Mouse (Mus musculus) liver, adult 2 months (tissue): ENCODE results near the gene Cd79a. TPM values are rescaled to one million over a fixed set of nuclear protein-coding genes. Genes with fewer than 3 reads are reported as not detected.

ENCODE experiments used
- DNase-seq: peaks from one replicate; pipeline ENCODE4 v3.0.0-alpha.2; 2011; ENCODE audit warnings: low read depth, low spot score; ENCODE audit errors: extremely low read depth
- H3K27ac ChIP-seq: fragments of 200-500 bp; replicated peaks from 2 replicates; pipeline ENCODE4 v1.5.1; 2012; ENCODE audit warnings: low read depth, mild to moderate bottlenecking, control low read depth, inconsistent platforms, low read length; ENCODE audit not compliant: insufficient read depth
- H3K27me3 ChIP-seq: fragments of 200-500 bp; 2 replicates; pipeline ENCODE4 v1.6.1; 2012; ENCODE audit warnings: mild to moderate bottlenecking, moderate library complexity, low read length, inconsistent platforms; ENCODE audit not compliant: control insufficient read depth, insufficient read depth
- H3K36me3 ChIP-seq: fragments of 200-500 bp; 2 replicates; pipeline ENCODE4 v1.6.1; 2012; ENCODE audit warnings: low read length, inconsistent platforms; ENCODE audit not compliant: control insufficient read depth, insufficient read depth
- H3K4me1 ChIP-seq: fragments of 200-500 bp; 2 replicates; pipeline ENCODE4 v1.6.1; 2011; ENCODE audit warnings: low read length; ENCODE audit not compliant: control insufficient read depth, insufficient read depth
- H3K4me3 ChIP-seq: fragments of 200-500 bp; 2 replicates; pipeline ENCODE4 v1.5.1; 2011; ENCODE audit warnings: low read depth, mild to moderate bottlenecking, control low read depth, low read length, moderate library complexity; ENCODE audit not compliant: insufficient read depth
- H3K79me2 ChIP-seq: fragments of 200-500 bp; 2 replicates; pipeline ENCODE4 v1.6.1; 2012; ENCODE audit warnings: inconsistent platforms, mild to moderate bottlenecking, low read length, moderate library complexity; ENCODE audit not compliant: control insufficient read depth, insufficient read depth
- H3K9ac ChIP-seq: fragments of 200-500 bp; 2 replicates; pipeline ENCODE4 v1.6.1; 2012; ENCODE audit warnings: low read depth, mild to moderate bottlenecking, control low read depth, inconsistent platforms, low read length
- CTCF ChIP-seq: fragments of 200-500 bp; IDR thresholded peaks from 2 replicates; pipeline ENCODE4 v1.5.1; 2011; ENCODE audit warnings: low read depth, low read length, control low read depth
- POLR2A ChIP-seq: fragments of 200-500 bp; IDR thresholded peaks from 2 replicates; pipeline ENCODE4 v1.6.1; 2011; ENCODE audit warnings: low read length, control low read depth; ENCODE audit not compliant: insufficient read depth; ENCODE audit errors: extremely low read depth
- WGBS: fragments of 180-500 bp; shearing (Covaris S2); methylation state at CpG from one replicate; pipeline ENCODE4 v1.1.7; 2018; 5-methylcytosine and 5-hydroxymethylcytosine counted together
- polyA plus RNA-seq: library from polyadenylated mRNA; depleted of rRNA; stranded (reverse); fragments of >200 nt; gene quantifications from 2 replicates; pipeline ENCODE4 v1.2.3, GENCODE M21; 2012
- total RNA-seq: library from RNA; depleted of rRNA; stranded (reverse); fragments of >200 nt; gene quantifications from 2 replicates; pipeline ENCODE4 v1.2.3, GENCODE M21; 2014

Cd79a gene
- total and polyA plus RNA-seq, 2 experiments, result 0.18 to 5.7 TPM

GRCm38 (mm10) chr7:24918763-24919323 lies 21.7 kb downstream of the Cd79a start:
- peak; percentile 12 for DNase-seq
- peaks cover 26% of the 10 kb centered on the region for H3K36me3 ChIP-seq

GRCm38 (mm10) chr7:24919728-24920127 lies 22.5 kb downstream of the Cd79a start:
- Histone ChIP-seq H3K9ac (no peak overlapping the region), H3K4me1 (no peaks in the 10 kb centered on the region), H3K27me3 (no peaks in the 10 kb centered on the region), H3K4me3 (no peak overlapping the region), H3K36me3 (peaks cover 29% of the 10 kb centered on the region), H3K27ac (no peak overlapping the region), H3K79me2 (no peaks in the 10 kb centered on the region)
- peak; percentile 87 for DNase-seq
- 34% methylated on average over 9 of the region's 9 CpGs for WGBS
- TF ChIP-seq POLR2A, result no peak
- TF ChIP-seq CTCF, result no peak

More at GRCm38 (mm10) chr7:24918763-24919323, 21.7 kb downstream of the Cd79a start:
- Histone ChIP-seq H3K79me2 (no peaks in the 10 kb centered on the region), H3K27me3 (no peaks in the 10 kb centered on the region), H3K27ac (no peak overlapping the region), H3K4me1 (no peaks in the 10 kb centered on the region), H3K9ac (no peak overlapping the region), H3K4me3 (no peak overlapping the region)
- WGBS, result 89% methylated on average over 20 of the region's 20 CpGs
- TF ChIP-seq CTCF, result no peak
- no peak for TF ChIP-seq POLR2A

DNA sequence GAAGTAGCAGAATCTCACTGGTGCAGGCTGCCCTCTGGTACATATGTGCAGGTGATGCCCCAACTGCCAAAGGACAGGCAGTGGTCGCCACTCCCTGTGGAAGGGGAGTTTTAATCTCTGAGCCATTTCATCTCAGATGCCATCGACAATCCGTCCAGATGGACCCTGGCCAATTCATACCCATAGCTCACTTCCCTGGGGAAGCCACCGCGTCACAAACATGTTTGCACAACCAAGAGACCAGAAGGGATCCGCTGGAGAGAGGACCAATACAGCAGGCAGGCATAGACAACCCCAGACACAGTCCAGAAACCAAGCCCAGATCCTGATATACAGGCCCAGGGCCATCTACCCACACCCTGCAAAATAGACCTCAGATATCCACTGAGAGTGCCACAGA lies 33.3 kb downstream of the Cd79a start:
- Histone ChIP-seq H3K4me3 (no peak overlapping the region), H3K36me3 (no peaks in the 10 kb centered on the region; the same call in 1 of the 2 replicates), H3K27me3 (peaks cover 12% of the 10 kb centered on the region), H3K4me1 (no peaks in the 10 kb centered on the region), H3K27ac (no peak overlapping the region), H3K79me2 (no peaks in the 10 kb centered on the region), H3K9ac (no peak overlapping the region)
- 28% methylated on average over 6 of the region's 6 CpGs for WGBS
- DNase-seq, result no peak
- no peak for TF ChIP-seq CTCF
- no peak for TF ChIP-seq POLR2A

GRCm38 (mm10) chr7:24931651-24932050 lies 34.5 kb downstream of the Cd79a start:
- H3K36me3 ChIP-seq, result no peaks in the 10 kb centered on the region
- H3K79me2 ChIP-seq, result no peaks in the 10 kb centered on the region
- H3K9ac ChIP-seq, result no peak overlapping the region
- no peak for DNase-seq
- no peaks in the 10 kb centered on the region for H3K4me1 ChIP-seq
- H3K4me3 ChIP-seq, result no peak overlapping the region
- H3K27me3 ChIP-seq, result peaks cover 12% of the 10 kb centered on the region
- WGBS, result 1% methylated on average over 14 of the region's 15 CpGs
- TF ChIP-seq POLR2A (no peak), CTCF (no peak)
- no peak overlapping the region for H3K27ac ChIP-seq

DNA sequence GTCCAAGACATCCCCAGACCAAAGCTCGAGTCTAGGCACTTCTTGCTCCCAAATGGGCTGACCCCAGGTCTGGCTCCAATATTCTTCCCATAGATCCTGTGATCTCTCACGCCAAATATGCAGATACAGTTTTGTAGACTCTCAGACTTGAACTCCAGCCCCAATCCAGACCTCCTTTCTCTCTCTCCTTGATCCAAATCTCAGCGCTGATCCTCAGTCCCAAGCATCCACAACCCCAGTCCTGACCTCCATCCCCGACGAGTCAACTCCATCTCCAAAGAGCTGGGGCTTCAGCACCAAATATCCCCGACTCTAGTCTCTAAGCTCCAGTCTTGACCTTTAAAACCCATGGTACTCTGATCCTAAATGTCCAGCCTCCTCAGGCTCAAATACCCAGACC lies 46.5 kb downstream of the Cd79a start:
- TF ChIP-seq POLR2A (no peak), CTCF (no peak)
- H3K27ac ChIP-seq, result no peak overlapping the region
- no peak overlapping the region for H3K9ac ChIP-seq
- H3K4me1 ChIP-seq, result no peaks in the 10 kb centered on the region
- 10% methylated on average over 6 of the region's 6 CpGs for WGBS
- H3K36me3 ChIP-seq, result no peaks in the 10 kb centered on the region
- no peaks in the 10 kb centered on the region for H3K79me2 ChIP-seq
- no peak overlapping the region for H3K4me3 ChIP-seq
- DNase-seq, result no peak
- H3K27me3 ChIP-seq, result peaks cover 41% of the 10 kb centered on the region

DNA sequence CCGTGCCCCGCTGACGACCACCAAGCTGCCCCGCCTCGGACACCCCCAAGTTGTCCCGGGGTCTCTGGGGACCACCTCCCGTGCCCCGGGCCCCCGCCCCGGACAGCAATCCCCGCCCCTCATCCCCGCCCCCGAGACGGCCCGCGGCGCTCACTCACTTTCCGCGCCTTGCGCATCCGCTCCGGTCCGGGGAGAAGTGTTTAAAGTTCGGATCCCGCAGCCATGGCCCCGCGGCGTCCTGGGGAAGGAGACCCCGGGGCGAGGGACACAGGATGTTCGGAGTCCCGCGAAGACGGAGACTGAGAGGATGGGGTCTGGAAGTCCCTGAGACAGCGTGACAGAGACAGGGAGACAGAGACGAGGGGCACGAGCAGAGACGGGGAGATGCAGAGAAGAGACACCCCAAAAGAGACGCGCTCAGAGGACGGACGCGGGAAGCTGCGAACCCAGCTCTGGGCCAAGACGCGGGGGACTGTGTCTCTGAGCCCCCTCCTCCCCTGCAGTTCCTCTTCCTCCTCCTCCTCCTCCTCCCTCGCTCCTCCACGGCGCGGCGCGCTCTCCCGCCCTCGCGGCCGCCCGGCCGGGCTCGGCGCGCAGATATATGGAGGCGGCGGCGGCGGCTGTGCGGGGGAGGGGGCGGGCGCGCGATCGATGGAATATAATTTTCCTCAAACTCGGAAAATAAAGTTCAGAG lies 47.2 kb downstream of the Cd79a start, which contains the start of gene Gm4881:
TSS of gene Gm4881 (minus strand) at position 238 of the 694 bp plus-strand sequence.
- Histone ChIP-seq H3K27ac (no peak within 1 kb of the TSS), H3K9ac (no peak within 1 kb of the TSS), H3K27me3 (peaks cover 43% of the 10 kb centered on the region), H3K4me1 (no peaks in the 10 kb centered on the region), H3K79me2 (no peaks in the 10 kb centered on the region), H3K36me3 (no peaks in the 10 kb centered on the region), H3K4me3 (no peak within 1 kb of the TSS)
- TF ChIP-seq POLR2A (no peak), CTCF (no peak)
- WGBS, result 3% methylated on average over 71 of the region's 72 CpGs
- DNase-seq, result no peak
